Mouse (Mus musculus): ENCODE data around the gene Memo1. TPM values are rescaled to one million over a fixed set of nuclear protein-coding genes. Genes with fewer than 3 reads are reported as not detected.
"Not testable (repeated sequence)": the region's sequence is repeated elsewhere in the genome, so short reads cannot be mapped to it uniquely, and the experiment has no call there.

Memo1 gene
- total RNA-seq, 2 experiments from 2014 or later: 63.7 to 72.1 TPM

GRCm38 (mm10) chr17:74265636-74266035, 29.7 kb downstream of the Memo1 start:
- no peak for DNase-seq
- intact Hi-C loops (cut with DNase I): no loop called here

- intact Hi-C loops (cut with DNase I): no loop called here
- DNase-seq: peak; percentile 48 to 67
Observed at GRCm38 (mm10) chr17:74265156-74265505, 30.2 kb downstream of the Memo1 start.

- intact Hi-C loops (cut with DNase I): no loop called here
- peak; percentile 47 to 67 for DNase-seq
Observed at GRCm38 (mm10) chr17:74264333-74265155, 30.8 kb downstream of the Memo1 start.

GRCm38 (mm10) chr17:74262415-74262814, 32.9 kb downstream of the Memo1 start:
- intact Hi-C loops (cut with DNase I): no loop called here
- DNase-seq: no peak

- peak; percentile 51 to 57 for DNase-seq
- intact Hi-C loops (cut with DNase I): loop anchor here (5.0 kb wide), 1 partner anchor 47 kb away; no protein-coding TSS in a partner anchor
Observed at GRCm38 (mm10) chr17:74245284-74245683, 50.0 kb downstream of the Memo1 start.

GRCm38 (mm10) chr17:74242788-74243187, 52.5 kb downstream of the Memo1 start:
- intact Hi-C loops (cut with DNase I): no loop called here
- no peak for DNase-seq

- intact Hi-C loops (cut with DNase I): no loop called here
- DNase-seq: no peak
Observed at GRCm38 (mm10) chr17:74240322-74240721, 55.0 kb downstream of the Memo1 start.

GRCm38 (mm10) chr17:74228131-74228759, 67.1 kb downstream of the Memo1 start:
- intact Hi-C loops (cut with DNase I): no loop called here

GRCm38 (mm10) chr17:74217304-74217703, 78.0 kb downstream of the Memo1 start:
- no peak for DNase-seq
- intact Hi-C loops (cut with DNase I): no loop called here

More at GRCm38 (mm10) chr17:74228131-74228759, 67.1 kb downstream of the Memo1 start:
- no peak for DNase-seq

- intact Hi-C loops (cut with DNase I): not testable (repeated sequence)
Observed at GRCm38 (mm10) chr17:74212831-74213524, 82.3 kb downstream of the Memo1 start.

GRCm38 (mm10) chr17:74209143-74209908, 86.0 kb downstream of the Memo1 start:
- intact Hi-C loops (cut with DNase I): no loop called here

More at GRCm38 (mm10) chr17:74212831-74213524, 82.3 kb downstream of the Memo1 start:
- DNase-seq: not testable (repeated sequence)

GRCm38 (mm10) chr17:74195943-74196342, 99.4 kb downstream of the Memo1 start:
- DNase-seq: peak; percentile 56 to 61

More at GRCm38 (mm10) chr17:74209143-74209908, 86.0 kb downstream of the Memo1 start:
- no peak for DNase-seq

GRCm38 (mm10) chr17:74194755-74195154, 100.6 kb downstream of the Memo1 start:
- intact Hi-C loops (cut with DNase I): loop anchor here (2.0 kb wide), 1 partner anchor 98 kb away; no protein-coding TSS in a partner anchor
- DNase-seq: peak; percentile 36 to 46

More at GRCm38 (mm10) chr17:74195943-74196342, 99.4 kb downstream of the Memo1 start:
- intact Hi-C loops (cut with DNase I): loop anchor here (2.0 kb wide), 1 partner anchor 97 kb away; no protein-coding TSS in a partner anchor

- intact Hi-C loops (cut with DNase I): no loop called here
- peak; percentile 19 to 29 for DNase-seq
Observed at GRCm38 (mm10) chr17:74193463-74193862, 101.9 kb downstream of the Memo1 start.

GRCm38 (mm10) chr17:74191446-74191845, 103.9 kb downstream of the Memo1 start:
- no peak for DNase-seq
- intact Hi-C loops (cut with DNase I): no loop called here

GRCm38 (mm10) chr17:74186197-74186596, 109.1 kb downstream of the Memo1 start:
- no peak for DNase-seq
- intact Hi-C loops (cut with DNase I): no loop called here

- intact Hi-C loops (cut with DNase I): no loop called here
- DNase-seq: no peak
Observed at GRCm38 (mm10) chr17:74184739-74185138, 110.6 kb downstream of the Memo1 start.

- DNase-seq: no peak
- intact Hi-C loops (cut with DNase I): no loop called here
Observed at GRCm38 (mm10) chr17:74180889-74181288, 114.4 kb downstream of the Memo1 start.

GRCm38 (mm10) chr17:74179640-74180039, 115.7 kb downstream of the Memo1 start:
- DNase-seq; intact Hi-C loops (cut with DNase I): not testable (repeated sequence)

- intact Hi-C loops (cut with DNase I): no loop called here
- no peak for DNase-seq
Observed at GRCm38 (mm10) chr17:74173726-74174125, 121.6 kb downstream of the Memo1 start.
